Mouse (Mus musculus) forebrain, embryonic 14.5 days (tissue): ENCODE measurements at regions not wholly inside any gene's neighbourhood (a gene's known extent, or its start where the extent isn't known, plus 50 kb on each side); places are given as distances from the start of the nearest gene placed in this dataset.

Source experiments
- ATAC-seq: fragments of 200-750 bp; cut with Nextera tagmentation; 2 replicates; pipeline ENCODE4 v1.8.0; 2017; ENCODE audit warnings: mild to moderate bottlenecking, moderate library complexity
- DNase-seq: peaks from one replicate; pipeline ENCODE4 v3.0.0-alpha.2; 2015; ENCODE audit warnings: low spot score
- H3K27ac ChIP-seq: fragments of 300-500 bp; sonication (generic); 2 replicates; pipeline ENCODE4 v1.5.1; 2014; ENCODE audit warnings: low read depth, mild to moderate bottlenecking, control low read depth, low read length, moderate library complexity
- H3K27me3 ChIP-seq: fragments of 300-500 bp; sonication (generic); replicated peaks from 2 replicates; pipeline ENCODE4 v1.6.1; 2014; ENCODE audit warnings: low read length, control low read depth, mixed read lengths; ENCODE audit not compliant: control insufficient read depth, insufficient read depth
- H3K36me3 ChIP-seq: fragments of 300-500 bp; sonication (generic); 2 replicates; pipeline ENCODE4 v1.6.1; 2014; ENCODE audit warnings: low read length, control low read depth; ENCODE audit not compliant: control insufficient read depth, insufficient read depth
- H3K4me1 ChIP-seq: fragments of 300-500 bp; sonication (generic); 2 replicates; pipeline ENCODE4 v1.6.1; 2014; ENCODE audit warnings: antibody characterized with exemption, low read length, control low read depth; ENCODE audit not compliant: control insufficient read depth, insufficient read depth
- H3K4me2 ChIP-seq: fragments of 300-500 bp; sonication (generic); 2 replicates; pipeline ENCODE4 v1.6.1; 2014; ENCODE audit warnings: mild to moderate bottlenecking, control low read depth, low read length
- H3K4me3 ChIP-seq: fragments of 300-500 bp; sonication (generic); 2 replicates; pipeline ENCODE4 v1.5.1; 2014; ENCODE audit warnings: low read depth, low read length, control low read depth
- H3K9ac ChIP-seq: fragments of 300-500 bp; sonication (generic); 2 replicates; pipeline ENCODE4 v1.6.1; 2014; ENCODE audit warnings: mild to moderate bottlenecking, low read length, control low read depth, moderate library complexity
- H3K9me3 ChIP-seq: fragments of 300-500 bp; sonication (generic); replicated peaks from 2 replicates; pipeline ENCODE4 v1.6.1; 2016; ENCODE audit warnings: low read length, control low read depth, mixed read lengths; ENCODE audit not compliant: control insufficient read depth
- WGBS: fragments of 180-500 bp; shearing (Covaris S2); extraction: QIAGEN DNeasy Blood & Tissue Kit; methylation state at CpG from one replicate; pipeline ENCODE4 v1.1.7; 2014; 5-methylcytosine and 5-hydroxymethylcytosine counted together

DNA sequence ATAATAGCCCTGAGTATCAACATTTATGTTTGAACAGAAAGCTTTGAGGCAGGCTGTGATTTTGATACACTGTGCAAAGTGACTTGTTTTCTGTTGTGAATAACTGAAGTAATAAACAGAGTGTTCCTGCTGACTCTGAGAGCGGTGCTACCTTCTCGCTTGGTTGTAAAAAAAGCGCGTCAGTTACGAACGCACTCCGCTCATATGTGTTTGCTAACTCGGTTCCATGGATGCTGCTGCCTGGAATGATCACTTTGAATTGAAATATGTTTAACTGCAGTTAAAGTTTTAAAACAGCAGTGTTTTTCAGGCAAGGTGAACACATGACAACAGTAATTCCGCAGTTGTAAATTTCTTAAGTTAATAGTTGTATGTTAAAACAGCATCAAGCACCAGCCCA is 567.7 kb downstream of the Prkd1 start:
- DNase-seq (peak; percentile 63), ATAC-seq (peak; percentile 68)
- H3K9ac ChIP-seq, result no peak overlapping the region
- H3K27me3 ChIP-seq, result no peaks in the 10 kb centered on the region
- peak overlapping the region; percentile 82 for H3K27ac ChIP-seq
- no peaks in the 10 kb centered on the region for H3K36me3 ChIP-seq
- peaks cover 6% of the 10 kb centered on the region; the same call in 1 of the 2 replicates for H3K4me1 ChIP-seq
- WGBS, result 60% methylated on average over 9 of the region's 9 CpGs
- no peak overlapping the region for H3K4me3 ChIP-seq
- H3K4me2 ChIP-seq, result peak overlapping the region; percentile 6; the same call in 1 of the 2 replicates
- H3K9me3 ChIP-seq, result no peaks in the 10 kb centered on the region

GRCm38 (mm10) chr12:50081571-50081970 is 567.3 kb downstream of the Prkd1 start:
- WGBS, result 75% methylated on average over 1 of the region's 1 CpGs
- Histone ChIP-seq H3K27me3 (no peaks in the 10 kb centered on the region), H3K4me1 (peaks cover 6% of the 10 kb centered on the region; the same call in 1 of the 2 replicates), H3K27ac (no peak overlapping the region), H3K9me3 (no peaks in the 10 kb centered on the region), H3K9ac (no peak overlapping the region), H3K4me2 (no peak overlapping the region), H3K36me3 (no peaks in the 10 kb centered on the region), H3K4me3 (no peak overlapping the region)
- peak; percentile 77 for DNase-seq
- ATAC-seq, result peak; percentile 81

DNA sequence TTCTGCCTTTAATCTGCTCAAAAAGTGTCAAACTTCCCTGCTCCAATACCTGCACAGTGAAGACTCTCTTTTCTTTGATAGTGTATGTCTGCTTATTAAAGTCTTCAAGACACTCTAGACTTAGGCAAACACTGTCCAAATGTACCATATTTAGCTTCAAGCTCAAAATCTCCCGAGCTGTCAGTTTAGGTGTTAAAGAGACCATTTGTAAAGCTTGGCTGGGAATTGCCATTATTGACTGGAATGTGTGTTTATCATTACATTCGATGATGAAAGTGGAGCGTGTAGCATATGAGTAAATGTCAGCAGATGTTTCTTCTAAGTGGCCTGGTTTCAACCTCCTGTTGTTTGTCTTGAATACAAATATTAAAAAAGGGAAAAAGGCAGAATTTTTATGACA is 564.4 kb downstream of the Prkd1 start:
- Histone ChIP-seq H3K36me3 (no peaks in the 10 kb centered on the region), H3K27ac (peak overlapping the region; percentile 67; the same call in 1 of the 2 replicates), H3K9me3 (no peaks in the 10 kb centered on the region), H3K27me3 (no peaks in the 10 kb centered on the region), H3K9ac (no peak overlapping the region), H3K4me1 (peaks cover 6% of the 10 kb centered on the region; the same call in 1 of the 2 replicates), H3K4me2 (no peak overlapping the region), H3K4me3 (no peak overlapping the region)
- DNase-seq (peak; percentile 87), ATAC-seq (peak; percentile 84)
- 49% methylated on average over 3 of the region's 3 CpGs for WGBS

DNA sequence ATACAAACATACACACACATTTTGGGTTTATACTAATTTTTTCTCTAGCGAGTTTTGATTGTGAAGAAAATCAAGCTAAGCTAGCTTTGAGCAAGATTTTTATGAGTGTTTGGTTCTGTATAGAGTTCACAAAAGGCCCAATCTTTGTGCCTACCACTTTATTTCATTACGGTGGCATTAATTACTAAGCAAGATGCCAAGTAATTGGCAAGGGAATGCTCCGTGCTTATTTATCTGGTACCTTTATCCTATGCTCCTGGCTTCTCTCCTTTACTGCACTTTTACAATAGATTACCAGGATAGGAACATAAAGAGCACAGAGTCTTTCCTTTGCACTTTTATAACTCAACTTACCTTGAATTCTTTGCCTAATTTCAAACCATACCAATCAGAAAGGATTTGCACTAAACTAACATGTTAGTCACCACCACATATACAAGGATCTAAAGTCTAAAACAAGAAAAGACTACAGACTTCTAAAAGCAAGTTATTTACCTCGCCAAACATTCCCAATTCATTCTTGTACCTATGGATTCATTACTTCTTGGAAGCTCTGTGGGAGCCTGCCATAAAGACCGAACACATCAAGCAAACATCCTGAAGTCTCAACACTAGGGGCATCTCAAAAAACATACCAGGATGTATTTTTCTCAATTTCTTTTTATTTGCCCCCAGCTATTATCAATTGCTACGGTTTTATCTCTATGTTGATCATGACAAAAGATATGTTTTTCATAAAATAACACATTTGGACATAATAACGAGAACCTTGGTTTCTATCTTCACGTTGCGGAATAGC is 537.5 kb downstream of the Prkd1 start:
- peak overlapping the region; percentile 43 for H3K4me2 ChIP-seq
- peak; percentile 68 for DNase-seq
- H3K27ac ChIP-seq, result peak overlapping the region; percentile 87

DNA sequence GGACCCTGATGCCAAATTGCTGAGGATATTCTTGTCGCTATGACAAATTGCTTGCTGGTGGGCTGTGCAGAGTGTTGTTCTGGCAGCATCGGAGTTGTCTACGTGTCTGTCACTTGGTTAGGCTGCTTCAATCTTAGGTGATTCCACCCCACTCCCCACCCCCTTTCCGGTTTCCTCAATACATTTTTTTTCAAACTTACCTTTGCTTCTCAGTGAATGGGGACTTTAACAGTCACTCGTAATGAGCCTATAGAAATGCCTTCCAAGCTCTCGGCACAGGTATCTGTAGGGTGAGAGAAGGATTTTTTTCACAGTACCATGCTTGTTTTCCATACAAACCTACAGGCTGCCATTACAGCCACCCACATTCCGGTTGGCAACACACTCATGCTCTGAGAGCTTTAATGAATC is 536.8 kb downstream of the Prkd1 start:
- no peaks in the 10 kb centered on the region for H3K9me3 ChIP-seq
- 31% methylated on average over 7 of the region's 7 CpGs for WGBS
- ATAC-seq (peak; percentile 89), DNase-seq (peak; percentile 90)
- peak overlapping the region; percentile 87 for H3K27ac ChIP-seq
- no peaks in the 10 kb centered on the region for H3K27me3 ChIP-seq
- H3K9ac ChIP-seq, result peak overlapping the region; percentile 47
- peak overlapping the region; percentile 43 for H3K4me2 ChIP-seq
- H3K4me1 ChIP-seq, result peaks cover 15% of the 10 kb centered on the region; the same call in 1 of the 2 replicates
- H3K36me3 ChIP-seq, result no peaks in the 10 kb centered on the region
- H3K4me3 ChIP-seq, result peak overlapping the region; percentile 13; the same call in 1 of the 2 replicates

More for the DNA sequence above, 537.5 kb downstream of the Prkd1 start:
- Histone ChIP-seq H3K4me1 (peaks cover 15% of the 10 kb centered on the region; the same call in 1 of the 2 replicates), H3K9ac (peak overlapping the region; percentile 47), H3K27me3 (no peaks in the 10 kb centered on the region), H3K9me3 (no peaks in the 10 kb centered on the region), H3K4me3 (peak overlapping the region; percentile 13), H3K36me3 (no peaks in the 10 kb centered on the region)
- 36% methylated on average over 9 of the region's 9 CpGs for WGBS
- ATAC-seq, result peak; percentile 45

GRCm38 (mm10) chr12:50115855-50116254 is 533.0 kb downstream of the Prkd1 start:
- Histone ChIP-seq H3K36me3 (no peaks in the 10 kb centered on the region), H3K27ac (peak overlapping the region; percentile 81), H3K4me1 (peaks cover 23% of the 10 kb centered on the region; the same call in 1 of the 2 replicates), H3K4me2 (peak overlapping the region; percentile 16; the same call in 1 of the 2 replicates), H3K9ac (peak overlapping the region; percentile 32; the same call in 1 of the 2 replicates), H3K4me3 (no peak overlapping the region), H3K9me3 (no peaks in the 10 kb centered on the region), H3K27me3 (no peaks in the 10 kb centered on the region)
- DNase-seq, result peak; percentile 66
- 23% methylated on average over 2 of the region's 2 CpGs for WGBS
- no peak for ATAC-seq

DNA sequence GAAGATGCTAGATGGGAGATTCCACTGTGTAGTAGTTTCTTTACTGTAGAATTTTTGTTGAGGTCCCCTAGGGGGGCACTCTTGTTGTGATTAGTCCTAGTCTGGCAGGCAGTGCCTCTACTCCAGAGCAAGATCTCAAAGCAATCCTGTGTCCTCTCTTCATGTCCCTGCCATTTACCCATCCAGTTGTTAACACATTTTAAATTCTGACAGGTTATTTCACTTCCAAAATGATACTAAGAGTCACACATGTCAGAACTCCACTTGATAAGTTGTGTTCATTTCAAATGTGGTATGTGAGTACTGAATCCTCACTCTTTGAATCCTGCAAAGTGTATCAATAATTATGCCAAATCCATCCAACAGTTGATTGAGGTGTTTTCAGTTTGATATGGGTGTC is 530.6 kb downstream of the Prkd1 start:
- Histone ChIP-seq H3K27me3 (no peaks in the 10 kb centered on the region), H3K36me3 (no peaks in the 10 kb centered on the region), H3K27ac (peak overlapping the region; percentile 31), H3K4me1 (peaks cover 23% of the 10 kb centered on the region; the same call in 1 of the 2 replicates), H3K9me3 (no peaks in the 10 kb centered on the region), H3K9ac (no peak overlapping the region), H3K4me3 (no peak overlapping the region), H3K4me2 (no peak overlapping the region)
- DNase-seq (peak; percentile 60), ATAC-seq (no peak)

- Histone ChIP-seq H3K4me3 (no peak overlapping the region), H3K36me3 (no peaks in the 10 kb centered on the region), H3K4me1 (peaks cover 8% of the 10 kb centered on the region; the same call in 1 of the 2 replicates), H3K9me3 (no peaks in the 10 kb centered on the region), H3K27ac (peak overlapping the region; percentile 45), H3K9ac (no peak overlapping the region), H3K27me3 (no peaks in the 10 kb centered on the region), H3K4me2 (peak overlapping the region; percentile 8; the same call in 1 of the 2 replicates)
- DNase-seq (peak; percentile 93), ATAC-seq (peak; percentile 47)
- WGBS, result 12% methylated on average over 5 of the region's 5 CpGs
These were observed 526.8 kb downstream of the Prkd1 start for GRCm38 (mm10) chr12:50122145-50122544.

GRCm38 (mm10) chr12:50122971-50123370 is 525.9 kb downstream of the Prkd1 start:
- DNase-seq, result peak; percentile 68
- no peaks in the 10 kb centered on the region for H3K36me3 ChIP-seq
- WGBS, result 9% methylated on average over 1 of the region's 1 CpGs

More at GRCm38 (mm10) chr12:50122971-50123370, 525.9 kb downstream of the Prkd1 start:
- Histone ChIP-seq H3K9ac (no peak overlapping the region), H3K9me3 (no peaks in the 10 kb centered on the region), H3K4me2 (no peak overlapping the region), H3K27me3 (no peaks in the 10 kb centered on the region), H3K4me3 (no peak overlapping the region), H3K27ac (peak overlapping the region; percentile 45; the same call in 1 of the 2 replicates), H3K4me1 (peaks cover 3% of the 10 kb centered on the region; the same call in 1 of the 2 replicates)
- ATAC-seq, result no peak
